Mouse (Mus musculus) heart, postnatal 0 days (tissue): ENCODE results near the gene Ablim1.

Experiments
- CTCF ChIP-seq: IDR thresholded peaks from 2 replicates; pipeline ENCODE4 v1.5.1; 2016; ENCODE audit warnings: antibody characterized with exemption, control low read depth, low read depth
- EP300 ChIP-seq: IDR thresholded peaks from 2 replicates; pipeline ENCODE4 v1.6.1; 2016; ENCODE audit warnings: antibody characterized with exemption, low read depth

DNA sequence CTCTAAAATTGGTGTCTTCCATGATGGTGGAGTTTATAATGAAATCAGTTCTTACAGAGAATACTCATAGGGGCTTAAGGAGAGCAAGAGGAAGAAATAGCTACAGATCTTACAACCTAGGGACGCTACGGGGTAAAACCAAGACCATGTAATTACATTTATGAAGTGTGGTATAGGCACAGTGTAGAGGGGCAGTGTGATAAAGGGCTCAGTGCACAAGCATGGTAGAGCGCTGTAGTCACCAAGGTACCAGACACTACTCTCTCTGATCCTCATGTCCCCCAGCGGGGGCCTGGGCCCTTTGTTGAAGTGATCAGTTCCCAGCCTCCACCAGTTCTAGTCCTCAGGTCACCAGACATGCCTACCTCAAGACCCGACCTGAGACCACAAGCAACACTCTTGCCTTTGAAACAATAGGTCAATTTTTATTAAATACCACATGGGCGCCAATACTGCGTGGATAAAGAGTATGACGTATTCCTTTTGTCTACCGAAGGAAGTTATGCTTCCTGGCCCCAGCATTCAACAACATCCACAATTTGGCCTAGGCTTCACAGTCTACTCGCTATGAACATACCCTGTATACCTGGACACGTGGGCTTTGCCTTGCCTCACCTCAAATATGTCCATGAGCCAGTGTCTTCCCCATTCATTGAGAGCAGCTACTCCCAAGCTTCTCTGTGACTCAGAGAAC lies 213.8 kb downstream of the Ablim1 start:
- TF ChIP-seq CTCF: no peak
- TF ChIP-seq EP300: no peak
